Mouse (Mus musculus): ENCODE measurements at regions not wholly inside any gene's neighbourhood (a gene's known extent, or its start where the extent isn't known, plus 50 kb on each side); places are given as distances from the start of the nearest gene placed in this dataset.

DNA sequence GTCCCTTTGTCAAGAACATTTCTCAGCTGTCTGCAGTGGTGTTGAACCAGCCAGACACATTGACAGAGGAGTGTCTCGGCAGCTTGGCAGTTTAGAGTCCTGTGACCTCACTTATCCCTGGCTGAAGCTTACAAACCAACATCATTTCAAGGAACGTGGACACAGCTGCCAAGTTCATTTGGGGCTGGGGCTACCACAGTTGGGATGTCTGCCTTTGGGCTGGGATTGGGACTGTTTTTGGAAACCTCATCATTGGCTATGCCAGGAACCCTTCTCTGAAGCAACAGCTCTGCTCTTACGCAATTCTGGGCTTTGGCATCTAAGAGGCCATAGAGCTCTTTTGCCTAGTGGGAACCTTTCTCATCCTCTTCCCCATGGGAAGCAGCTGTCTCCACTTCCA is 200.4 kb downstream of the Gm15262 start:
- DNase-seq (ENCODE audit: low spot score) = no peak
- Histone ChIP-seq H3K36me3 (no peaks in the 10 kb centered on the region), H3K4me3 (no peak overlapping the region), H3K27me3 (ENCODE audit: low read depth, poor library complexity, severe bottlenecking) (peaks cover 82% of the 10 kb centered on the region), H3K9me3 (replicated peaks) (no peaks in the 10 kb centered on the region), H3K27ac (replicated peaks) (no peak overlapping the region), H3K4me1 (no peaks in the 10 kb centered on the region)
- 86% methylated on average over 3 of the region's 3 CpGs for WGBS

DNA sequence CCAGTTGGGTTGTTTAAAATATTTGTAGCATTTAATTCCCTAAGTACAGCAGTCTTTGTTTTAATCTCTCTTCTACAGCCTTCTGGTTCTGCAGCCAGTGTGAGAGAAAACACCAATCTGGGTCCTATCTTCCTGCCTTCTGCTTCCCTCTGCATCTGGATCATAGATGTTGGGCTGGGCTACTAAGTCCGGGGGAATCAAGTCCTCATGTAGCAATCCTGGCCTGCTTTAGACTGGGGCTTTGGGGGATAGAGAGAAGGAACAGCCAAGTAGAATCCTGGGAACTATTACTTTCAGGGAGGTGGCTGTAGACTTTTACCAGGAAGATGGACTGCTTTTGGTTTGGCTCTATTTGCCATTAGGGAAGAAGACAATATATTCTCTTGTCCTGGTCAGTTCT is 205.5 kb upstream of the Rai2 start:
- no peaks in the 10 kb centered on the region for H3K4me1 ChIP-seq
- DNase-seq (ENCODE audit: low spot score) = no peak
- H3K27ac ChIP-seq (replicated peaks) = no peak overlapping the region
- no peak overlapping the region for H3K4me3 ChIP-seq
- WGBS = 82% methylated on average over 1 of the region's 1 CpGs
- H3K9me3 ChIP-seq (replicated peaks) = no peaks in the 10 kb centered on the region
- no peaks in the 10 kb centered on the region for H3K36me3 ChIP-seq
- H3K27me3 ChIP-seq (ENCODE audit: low read depth, poor library complexity, severe bottlenecking) = peaks cover 100% of the 10 kb centered on the region

DNA sequence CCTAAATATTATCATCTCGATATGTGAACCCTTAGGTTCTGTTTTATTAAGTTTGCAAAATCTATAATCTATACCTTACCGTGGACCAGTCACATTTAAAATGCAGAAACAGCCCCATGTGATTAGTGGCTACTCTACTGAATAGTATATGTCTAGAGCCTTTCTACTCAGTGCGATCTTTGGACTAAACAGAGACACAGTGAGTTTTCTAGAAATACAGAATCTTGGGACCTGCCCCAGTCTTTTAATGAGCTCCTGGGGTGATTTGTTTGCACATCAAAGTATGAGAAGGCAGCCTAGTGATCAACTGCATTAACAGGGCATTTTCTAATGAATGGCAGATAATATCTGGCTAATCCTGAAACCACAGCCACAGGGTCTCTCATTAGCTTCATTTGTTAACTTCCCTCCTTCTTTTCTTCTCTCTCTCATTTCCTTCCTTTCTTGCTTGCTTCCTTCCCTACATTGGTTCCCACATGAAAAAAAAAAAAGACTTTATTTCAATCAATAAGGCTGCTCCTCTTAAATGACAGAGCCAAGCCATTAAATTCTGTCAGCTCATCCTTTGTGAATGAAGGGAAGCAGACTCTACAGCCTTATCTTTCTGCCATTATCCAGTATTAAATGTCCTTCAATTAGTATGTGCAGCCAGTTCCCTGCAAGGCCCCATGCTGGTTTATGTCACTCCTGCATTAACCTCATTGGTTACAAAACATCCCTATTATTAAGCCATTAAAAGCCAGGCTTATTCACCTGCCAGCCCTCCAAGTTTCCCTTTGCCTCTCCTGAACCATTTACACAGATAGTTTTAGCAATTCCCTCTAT is 193.2 kb upstream of the Rai2 start:
- Histone ChIP-seq H3K9me3 (replicated peaks) (no peaks in the 10 kb centered on the region), H3K36me3 (no peaks in the 10 kb centered on the region), H3K27ac (replicated peaks) (no peak overlapping the region), H3K4me1 (no peaks in the 10 kb centered on the region), H3K27me3 (ENCODE audit: low read depth, poor library complexity, severe bottlenecking) (peaks cover 97% of the 10 kb centered on the region), H3K4me3 (no peak overlapping the region)
- WGBS = 62% methylated on average over 3 of the region's 3 CpGs
- no peak for DNase-seq (ENCODE audit: low spot score)

DNA sequence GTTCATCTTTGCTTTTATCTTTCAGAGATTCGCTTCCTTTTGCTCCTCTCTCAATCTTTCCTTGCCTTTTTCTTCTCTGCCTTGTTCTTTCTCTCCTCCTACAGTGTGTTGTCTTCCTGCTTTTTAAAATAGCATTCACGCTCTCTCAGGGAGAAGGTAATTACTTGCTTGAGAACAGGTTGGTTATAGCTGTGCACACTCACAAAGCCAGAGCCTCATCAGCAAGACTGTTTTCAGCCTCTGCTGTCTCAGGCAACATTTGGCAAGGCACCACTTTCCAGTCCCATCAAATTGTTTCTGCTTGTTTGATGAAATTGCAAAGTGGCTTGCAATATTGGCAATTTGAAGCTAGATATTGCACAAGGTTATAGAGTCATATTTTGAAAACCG is 192.6 kb upstream of the Rai2 start:
- no peaks in the 10 kb centered on the region for H3K36me3 ChIP-seq
- WGBS = 79% methylated on average over 3 of the region's 3 CpGs
- no peaks in the 10 kb centered on the region for H3K4me1 ChIP-seq
- no peak overlapping the region for H3K27ac ChIP-seq (replicated peaks)
- H3K27me3 ChIP-seq (ENCODE audit: low read depth, poor library complexity, severe bottlenecking) = peaks cover 97% of the 10 kb centered on the region
- no peaks in the 10 kb centered on the region for H3K9me3 ChIP-seq (replicated peaks)
- no peak for DNase-seq (ENCODE audit: low spot score)
- H3K4me3 ChIP-seq = no peak overlapping the region

DNA sequence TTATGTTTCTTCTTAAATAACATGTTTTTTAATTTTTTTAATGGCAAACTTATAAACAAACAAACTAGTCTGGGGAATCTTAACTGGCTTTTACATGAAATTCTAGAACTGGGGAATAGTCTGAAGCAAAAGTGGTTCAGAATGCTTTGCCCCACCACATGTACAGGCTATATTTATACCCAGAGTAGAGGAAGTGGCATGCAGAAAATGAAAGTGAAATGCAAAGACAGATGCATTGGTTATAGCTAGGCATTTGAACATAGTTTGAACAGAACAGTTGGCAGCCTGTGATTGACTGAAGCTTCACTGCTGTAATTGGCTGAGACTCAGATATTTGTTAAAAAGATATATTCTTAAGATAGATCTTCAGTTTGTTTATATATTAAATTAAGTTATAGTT is 179.6 kb upstream of the Rai2 start:
- Histone ChIP-seq H3K4me1 (no peaks in the 10 kb centered on the region), H3K27me3 (ENCODE audit: low read depth, poor library complexity, severe bottlenecking) (peaks cover 76% of the 10 kb centered on the region)

DNA sequence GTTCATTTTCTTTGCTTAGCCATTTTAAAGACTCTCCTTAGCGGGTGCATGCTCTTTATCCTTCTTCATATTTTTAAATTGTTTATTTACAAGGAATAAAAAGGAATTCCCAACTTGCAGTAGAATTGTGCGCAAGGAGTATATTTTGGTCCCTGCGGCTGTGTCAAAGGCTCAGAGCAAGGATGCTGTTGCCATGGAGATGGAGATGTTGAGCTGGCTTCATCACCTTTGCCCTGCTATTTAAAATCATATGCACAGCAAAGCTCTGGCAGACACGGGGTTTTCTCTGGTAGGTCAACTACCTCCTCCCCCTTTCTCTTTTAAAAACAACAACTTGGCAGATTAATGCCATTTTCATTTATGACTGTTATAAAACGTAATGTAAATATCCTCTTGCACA is 160.0 kb upstream of the Rai2 start:
- Histone ChIP-seq H3K27ac (replicated peaks) (no peak overlapping the region), H3K36me3 (no peaks in the 10 kb centered on the region), H3K4me3 (no peak overlapping the region), H3K27me3 (ENCODE audit: low read depth, poor library complexity, severe bottlenecking) (peaks cover 63% of the 10 kb centered on the region), H3K9me3 (replicated peaks) (no peaks in the 10 kb centered on the region), H3K4me1 (no peaks in the 10 kb centered on the region)
- 62% methylated on average over 5 of the region's 5 CpGs for WGBS
- no peak for DNase-seq (ENCODE audit: low spot score)

More for the DNA sequence above, 179.6 kb upstream of the Rai2 start:
- no peak for DNase-seq (ENCODE audit: low spot score)
- Histone ChIP-seq H3K36me3 (no peaks in the 10 kb centered on the region), H3K4me3 (no peak overlapping the region), H3K9me3 (replicated peaks) (no peaks in the 10 kb centered on the region), H3K27ac (replicated peaks) (no peak overlapping the region)

DNA sequence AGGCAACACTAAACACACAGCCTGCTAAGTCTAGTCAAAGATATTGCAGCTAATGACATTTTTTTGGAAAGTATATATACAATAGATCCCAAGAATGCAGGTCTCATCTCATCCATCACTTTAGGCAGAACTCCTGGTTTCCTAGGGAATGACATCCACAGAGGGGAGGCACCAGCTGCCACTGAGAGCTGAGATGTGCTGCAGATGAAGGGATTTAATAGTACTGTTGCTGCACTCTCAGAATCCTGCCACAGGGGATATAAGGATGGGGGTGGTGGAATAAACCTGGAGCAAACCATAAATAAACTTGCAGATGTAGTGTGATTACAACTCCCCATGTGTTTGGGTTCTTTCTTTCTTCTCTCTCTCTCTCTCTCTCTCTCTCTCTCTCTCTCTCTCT is 158.4 kb upstream of the Rai2 start:
- H3K27ac ChIP-seq (replicated peaks) = no peak overlapping the region
- no peak overlapping the region for H3K4me3 ChIP-seq
- H3K4me1 ChIP-seq = no peaks in the 10 kb centered on the region
- no peaks in the 10 kb centered on the region for H3K36me3 ChIP-seq
- peaks cover 63% of the 10 kb centered on the region for H3K27me3 ChIP-seq (ENCODE audit: low read depth, poor library complexity, severe bottlenecking)
- no peak for DNase-seq (ENCODE audit: low spot score)
- H3K9me3 ChIP-seq (replicated peaks) = no peaks in the 10 kb centered on the region

DNA sequence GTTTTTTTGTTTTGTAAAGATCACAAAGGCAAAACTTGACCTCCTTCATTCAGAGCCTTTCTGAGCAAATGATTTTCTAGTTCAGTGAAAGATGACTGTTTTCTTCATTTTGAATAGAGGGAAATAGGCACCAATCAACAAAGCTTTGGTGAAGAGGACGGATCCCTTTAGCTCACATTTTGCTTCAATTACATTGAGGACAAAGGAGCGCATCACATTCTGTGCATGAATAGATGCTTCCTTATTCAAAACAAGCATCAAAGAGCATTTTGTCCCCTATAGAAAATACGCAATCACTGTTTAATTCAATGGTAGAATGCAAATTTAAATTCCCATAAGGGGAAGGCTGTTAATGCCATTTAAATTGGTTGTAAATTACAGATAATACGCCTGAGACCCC is 150.4 kb upstream of the Rai2 start:
- H3K27me3 ChIP-seq (ENCODE audit: low read depth, poor library complexity, severe bottlenecking) = peaks cover 87% of the 10 kb centered on the region
- no peak for DNase-seq (ENCODE audit: low spot score)
- no peaks in the 10 kb centered on the region for H3K9me3 ChIP-seq (replicated peaks)
- no peaks in the 10 kb centered on the region for H3K36me3 ChIP-seq
- no peak overlapping the region for H3K4me3 ChIP-seq
- H3K27ac ChIP-seq (replicated peaks) = no peak overlapping the region
- WGBS = 60% methylated on average over 4 of the region's 4 CpGs
- no peaks in the 10 kb centered on the region for H3K4me1 ChIP-seq

DNA sequence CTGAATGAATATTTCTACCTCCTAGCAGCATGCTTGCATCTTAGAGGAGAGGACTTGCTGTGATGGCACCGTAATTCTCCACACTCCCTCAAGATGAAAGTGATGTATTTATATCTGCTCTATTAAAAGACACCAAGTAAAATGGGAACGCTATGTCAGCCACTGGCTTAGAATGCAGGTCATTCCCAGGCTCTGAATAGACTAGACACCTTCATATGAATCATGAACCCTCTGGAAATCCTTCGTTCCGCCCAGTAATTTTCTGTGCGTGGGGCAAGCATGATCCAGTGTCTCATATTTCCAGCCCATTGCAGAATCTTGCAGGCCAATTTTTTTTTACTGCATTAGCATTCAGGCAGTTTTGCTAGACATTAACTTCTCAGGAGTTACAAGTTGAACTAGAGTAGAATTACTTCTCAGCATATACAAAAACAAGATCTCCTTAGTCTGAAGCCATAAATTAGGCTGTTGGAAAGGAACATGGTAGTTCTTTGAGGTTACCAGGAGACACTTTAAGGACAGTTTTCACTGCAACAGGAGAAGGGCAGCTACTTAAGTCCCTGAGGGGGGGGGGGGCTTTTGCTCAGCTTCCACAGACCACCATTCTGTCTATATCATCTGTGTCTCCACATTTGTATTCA is 134.7 kb upstream of the Rai2 start:
- Histone ChIP-seq H3K4me3 (no peak overlapping the region), H3K4me1 (no peaks in the 10 kb centered on the region), H3K9me3 (replicated peaks) (no peaks in the 10 kb centered on the region), H3K36me3 (no peaks in the 10 kb centered on the region), H3K27me3 (ENCODE audit: low read depth, poor library complexity, severe bottlenecking) (peaks cover 97% of the 10 kb centered on the region), H3K27ac (replicated peaks) (no peak overlapping the region)
- no peak for DNase-seq (ENCODE audit: low spot score)
- WGBS = 86% methylated on average over 5 of the region's 5 CpGs

DNA sequence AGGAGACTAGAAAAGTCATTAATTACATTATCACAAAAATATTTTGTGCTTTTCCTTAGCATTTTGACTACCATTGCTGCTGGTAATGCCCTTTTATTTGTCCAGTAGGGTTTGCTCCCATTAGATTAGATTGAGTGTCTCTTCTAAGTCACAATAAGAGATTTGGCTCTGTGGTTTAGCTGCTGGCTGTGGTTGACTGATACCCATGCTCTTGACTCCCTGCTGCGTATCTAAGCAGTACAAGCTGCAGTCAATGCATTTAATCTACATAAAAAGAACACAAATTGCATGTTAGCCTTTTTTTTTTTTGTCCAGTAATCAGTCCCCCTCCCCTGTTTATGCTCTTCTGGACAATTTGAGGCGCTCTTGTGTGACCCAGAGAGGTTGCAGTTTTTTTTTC is 133.0 kb upstream of the Rai2 start:
- 67% methylated on average over 2 of the region's 2 CpGs for WGBS
- Histone ChIP-seq H3K27me3 (ENCODE audit: low read depth, poor library complexity, severe bottlenecking) (peaks cover 97% of the 10 kb centered on the region), H3K27ac (replicated peaks) (no peak overlapping the region), H3K4me1 (no peaks in the 10 kb centered on the region), H3K4me3 (no peak overlapping the region), H3K36me3 (no peaks in the 10 kb centered on the region), H3K9me3 (replicated peaks) (no peaks in the 10 kb centered on the region)
- no peak for DNase-seq (ENCODE audit: low spot score)

DNA sequence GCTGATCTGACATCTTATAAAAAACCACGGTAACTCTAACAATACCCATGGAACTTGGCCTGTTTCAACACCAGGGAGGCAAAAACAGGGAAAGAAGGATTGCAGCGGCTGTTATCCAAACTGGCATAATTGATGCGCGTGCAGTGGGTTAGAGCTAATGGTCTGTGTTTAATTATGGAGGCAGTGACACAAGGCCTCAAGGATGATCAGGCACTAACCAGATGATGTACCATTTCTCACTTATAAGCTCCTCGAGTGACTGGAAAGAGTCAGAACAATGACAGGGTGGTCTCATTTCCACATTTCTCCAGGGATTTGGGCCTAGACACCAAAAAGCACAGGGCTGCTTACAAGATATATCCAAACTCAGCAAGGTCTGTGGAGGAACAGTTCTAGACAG is 83.0 kb upstream of the Rai2 start:
- no peak for DNase-seq (ENCODE audit: low spot score)
- Histone ChIP-seq H3K4me3 (no peak overlapping the region), H3K27ac (replicated peaks) (no peak overlapping the region), H3K9me3 (replicated peaks) (no peaks in the 10 kb centered on the region), H3K36me3 (no peaks in the 10 kb centered on the region), H3K27me3 (ENCODE audit: low read depth, poor library complexity, severe bottlenecking) (peaks cover 94% of the 10 kb centered on the region), H3K4me1 (no peaks in the 10 kb centered on the region)
- 76% methylated on average over 5 of the region's 5 CpGs for WGBS

DNA sequence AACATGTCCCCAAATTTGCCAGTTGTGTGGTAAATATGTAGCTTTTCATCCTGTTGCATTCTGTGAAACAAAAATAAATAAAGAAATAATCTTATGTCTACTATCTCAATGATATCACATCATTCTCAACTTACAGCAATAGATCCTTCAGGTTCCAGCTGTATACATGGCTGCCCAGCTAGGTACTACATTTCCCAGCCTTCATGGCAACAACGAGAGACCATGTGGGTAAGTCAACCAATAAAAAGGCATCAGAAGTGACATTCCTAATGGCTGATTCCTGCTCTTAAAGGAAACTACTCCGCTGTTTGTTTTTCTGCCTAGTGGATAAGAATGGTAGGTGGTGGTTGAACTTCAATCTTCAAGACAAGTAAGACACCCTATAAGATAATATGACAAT is 82.5 kb upstream of the Rai2 start:
- Histone ChIP-seq H3K27ac (replicated peaks) (no peak overlapping the region), H3K9me3 (replicated peaks) (no peaks in the 10 kb centered on the region), H3K27me3 (ENCODE audit: low read depth, poor library complexity, severe bottlenecking) (peaks cover 94% of the 10 kb centered on the region), H3K36me3 (no peaks in the 10 kb centered on the region), H3K4me3 (no peak overlapping the region), H3K4me1 (no peaks in the 10 kb centered on the region)
- no peak for DNase-seq (ENCODE audit: low spot score)
- WGBS = 77% methylated on average over 2 of the region's 2 CpGs

DNA sequence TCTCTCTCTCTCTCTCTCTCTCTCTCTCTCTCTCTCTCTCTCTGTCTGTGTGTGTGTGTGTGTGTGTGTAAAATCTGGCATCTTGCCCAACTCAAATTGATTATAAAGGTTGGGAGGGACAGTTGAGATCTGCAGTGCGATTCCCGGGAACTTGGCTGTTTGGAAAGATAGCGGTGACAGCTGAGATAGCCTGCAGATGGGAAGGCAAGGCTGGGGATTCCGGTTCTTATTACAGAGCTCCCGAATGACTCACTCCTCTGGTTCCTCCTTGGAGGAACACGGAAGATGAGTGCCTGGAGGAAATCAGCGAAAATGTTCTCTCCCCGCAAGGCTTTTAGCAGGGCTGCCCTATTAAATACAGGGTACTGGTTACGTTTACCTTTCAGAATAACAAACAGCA is 81.2 kb upstream of the Rai2 start:
- no peak for DNase-seq (ENCODE audit: low spot score)
- H3K36me3 ChIP-seq = no peaks in the 10 kb centered on the region
- no peak overlapping the region for H3K4me3 ChIP-seq
- H3K9me3 ChIP-seq (replicated peaks) = no peaks in the 10 kb centered on the region
- H3K4me1 ChIP-seq = no peaks in the 10 kb centered on the region
- H3K27ac ChIP-seq (replicated peaks) = no peak overlapping the region
- 80% methylated on average over 9 of the region's 9 CpGs for WGBS
- peaks cover 82% of the 10 kb centered on the region for H3K27me3 ChIP-seq (ENCODE audit: low read depth, poor library complexity, severe bottlenecking)
